Mouse (Mus musculus) urinary bladder, adult 2 months (tissue): ENCODE measurements around the gene Foxi3. TPM values are rescaled to one million over a fixed set of nuclear protein-coding genes. Genes with fewer than 3 reads are reported as not detected.

Experiments used
- DNase-seq: peaks from one replicate; pipeline ENCODE4 v3.0.0; 2022; ENCODE audit warnings: low spot score
- polyA plus RNA-seq: library from polyadenylated mRNA; depleted of rRNA; stranded (reverse); fragments of >200 nt; gene quantifications from 2 replicates; pipeline ENCODE4 v1.2.3, GENCODE M21; 2012; rRNA removed

Gene Foxi3
- polyA plus RNA-seq, 1 experiment: not detected

DNA sequence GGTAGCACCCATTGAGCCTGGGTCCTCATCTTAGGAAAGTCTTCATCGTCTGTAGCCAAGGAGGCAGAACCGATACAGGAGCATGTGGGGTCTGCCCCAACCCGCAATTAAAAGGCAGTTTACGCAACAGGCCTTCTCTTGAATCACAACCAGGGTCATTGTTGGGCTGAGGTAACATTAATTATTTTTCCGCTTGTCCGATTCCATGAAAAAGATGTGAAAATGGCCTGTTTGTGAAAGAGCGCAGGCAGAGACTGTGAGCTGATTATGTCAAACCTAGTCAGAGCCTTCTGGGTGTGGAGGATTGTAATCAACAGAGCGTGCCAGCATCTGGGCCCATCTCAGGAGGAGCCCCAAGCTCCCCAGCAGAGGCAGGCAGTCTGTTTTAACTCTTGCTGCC, 30.4 kb downstream of the Foxi3 start:
- DNase-seq: no peak

DNA sequence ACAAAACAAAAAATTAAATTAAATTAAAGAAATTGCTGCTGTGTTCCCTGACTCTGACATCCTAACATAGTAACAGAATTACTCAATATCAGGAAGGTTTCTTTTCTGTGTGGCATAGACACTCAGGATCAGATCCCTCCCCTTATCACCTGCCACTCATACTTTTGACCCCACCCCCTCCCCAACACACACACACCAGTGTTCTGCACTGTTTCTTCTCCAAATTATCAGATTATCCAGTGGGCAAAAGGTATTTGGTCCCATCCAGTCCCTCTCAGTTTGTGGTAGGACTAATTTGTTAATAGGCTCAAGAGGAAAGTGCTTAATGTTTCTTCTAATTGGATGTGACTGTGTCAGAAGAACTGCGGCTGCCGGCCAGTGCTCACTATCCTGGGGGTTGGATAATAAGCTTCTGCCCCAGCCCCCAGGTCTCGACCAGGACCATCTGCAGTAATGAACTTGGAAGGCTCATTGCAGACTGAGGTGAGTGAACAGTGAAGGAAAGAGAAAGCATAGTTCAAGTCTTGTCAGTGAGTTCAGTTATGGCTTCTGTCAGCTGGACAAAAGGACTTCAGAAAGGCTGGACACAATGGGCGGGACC, 39.9 kb downstream of the Foxi3 start:
- no peak for DNase-seq

DNA sequence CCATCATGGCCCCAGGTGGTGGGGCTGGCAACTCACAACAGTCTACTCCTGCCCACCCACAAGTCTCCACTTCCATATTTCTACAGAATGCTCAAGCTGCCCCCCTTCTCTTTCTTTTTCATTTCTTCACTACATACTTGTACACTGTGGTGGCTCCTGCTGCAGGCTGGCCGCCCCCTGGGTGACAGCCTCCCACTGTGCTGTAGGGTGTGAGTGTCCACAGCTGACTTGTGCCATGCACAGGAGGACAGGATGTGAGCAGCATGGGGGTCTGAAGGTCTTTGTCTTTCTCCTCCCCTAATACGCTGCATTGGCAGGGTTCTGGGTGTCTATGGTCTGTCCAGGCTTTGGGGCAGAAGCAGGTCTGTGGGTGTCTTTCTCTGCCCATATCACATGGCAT, 46.3 kb downstream of the Foxi3 start:
- no peak for DNase-seq

DNA sequence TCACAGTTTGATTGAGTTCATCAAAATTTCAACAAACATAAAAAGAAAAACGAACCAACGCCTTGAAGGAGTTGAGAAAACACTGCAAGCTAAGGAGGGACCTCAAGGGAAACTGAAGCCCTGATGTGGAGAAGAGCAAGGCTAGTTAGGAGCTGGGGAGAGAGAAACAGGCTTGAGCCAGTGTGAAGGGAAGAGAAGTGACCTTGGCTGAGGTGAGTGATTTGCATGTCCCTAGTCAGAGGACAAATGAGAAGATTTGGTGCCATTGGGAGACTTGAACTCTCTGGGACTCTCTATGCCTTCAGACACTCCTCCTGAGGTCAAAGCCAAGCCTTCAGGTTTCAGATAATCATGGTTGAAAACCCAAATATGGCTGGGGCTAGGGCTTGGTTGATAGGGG, 47.8 kb downstream of the Foxi3 start:
- no peak for DNase-seq

Other genes starting within 250 kb of the Foxi3 start
- 24.8 and 27.8 TPM in 2 replicates for gene Rpia, start 164.3 kb upstream of the Foxi3 start, polyA plus RNA-seq
- gene Eif2ak3, start 112.0 kb upstream of the Foxi3 start, polyA plus RNA-seq: 15.6 and 16.3 TPM in 2 replicates
- not detected in 2 replicates for gene Tex37, start 37.6 kb upstream of the Foxi3 start, polyA plus RNA-seq
- 10.0 and 10.5 TPM in 2 replicates for gene Thnsl2, start 187.9 kb downstream of the Foxi3 start, polyA plus RNA-seq
- 0.37 and 0.78 TPM in 2 replicates for gene Fabp1, start 243.3 kb downstream of the Foxi3 start, polyA plus RNA-seq